Mouse (Mus musculus): Measurements from ENCODE around the gene Adamts13.

DNA sequence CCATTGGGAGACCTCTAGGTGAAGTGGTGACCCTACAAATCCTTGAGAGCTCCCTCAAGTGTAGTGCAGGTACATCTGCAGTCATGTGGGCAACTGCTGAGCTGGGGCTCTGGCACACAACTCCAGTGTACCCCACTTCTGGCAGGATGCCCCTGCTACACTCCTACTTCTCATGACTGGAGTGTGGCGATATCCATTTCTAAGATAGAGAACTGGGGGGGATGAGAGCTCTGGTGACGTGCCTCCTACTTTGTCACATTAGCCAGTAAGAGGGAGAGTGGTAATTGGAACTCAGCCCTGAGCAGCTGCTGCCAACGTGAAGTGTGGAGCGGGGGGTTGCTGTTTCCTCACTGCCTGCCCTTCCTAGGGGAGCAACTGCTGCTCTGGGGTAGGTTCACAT lies 33.0 kb downstream of the Adamts13 start:
- TF ChIP-seq FLI1 (IDR thresholded peaks at IDR 0.05; ENCODE audit: low read length) (no peak), GATA1 (IDR thresholded peaks at IDR 0.05; ENCODE audit: borderline replicate concordance, low read length) (no peak)
